Mouse (Mus musculus) CD4-positive helper T cell, adult 2 months (primary cell): ENCODE results near the gene Baz2a.

Experiments
- DNase-seq: peaks from one replicate; pipeline ENCODE4 v3.0.0-alpha.2; 2012; ENCODE audit warnings: low read depth, missing footprints, low spot score

Gene Baz2a

DNA sequence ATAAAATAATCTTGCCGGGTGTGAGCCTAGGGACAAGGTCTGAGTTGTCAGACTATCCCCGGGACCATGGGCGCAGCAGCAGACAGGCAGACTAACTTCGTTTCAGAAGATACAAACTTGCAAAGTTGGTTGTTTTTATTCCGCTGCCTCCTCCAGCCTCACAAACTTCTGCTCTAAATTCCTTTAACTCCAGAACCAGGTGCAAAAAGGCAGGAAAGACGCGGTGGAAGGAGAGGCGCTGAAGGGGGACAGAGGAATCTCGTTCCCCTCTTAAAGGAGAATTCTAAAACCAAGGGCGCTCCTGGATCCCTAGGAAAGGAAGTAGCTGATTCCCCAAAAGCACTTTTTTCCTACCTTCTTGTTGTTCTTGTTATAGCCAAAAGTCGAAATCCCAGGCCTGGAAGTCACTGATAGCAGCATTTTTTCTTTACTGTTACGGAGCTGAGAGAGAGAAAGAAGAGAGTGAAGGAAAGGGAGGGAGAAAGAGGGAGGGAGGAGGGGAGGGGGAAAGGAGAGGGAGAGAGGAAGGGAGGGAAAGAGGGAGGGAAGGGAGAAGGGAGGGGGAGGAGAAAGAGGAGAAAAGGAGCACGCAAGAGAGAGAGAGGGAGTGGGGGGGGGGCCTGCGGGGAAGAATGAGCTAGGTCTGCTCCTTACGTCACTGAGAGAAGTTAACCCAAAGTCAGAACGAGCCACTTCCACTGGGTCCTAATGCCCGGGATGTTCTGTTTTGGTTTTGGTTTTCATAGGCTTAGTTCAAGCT is 84.8 kb downstream of the Baz2a start:
- peak; percentile 87 for DNase-seq

DNA sequence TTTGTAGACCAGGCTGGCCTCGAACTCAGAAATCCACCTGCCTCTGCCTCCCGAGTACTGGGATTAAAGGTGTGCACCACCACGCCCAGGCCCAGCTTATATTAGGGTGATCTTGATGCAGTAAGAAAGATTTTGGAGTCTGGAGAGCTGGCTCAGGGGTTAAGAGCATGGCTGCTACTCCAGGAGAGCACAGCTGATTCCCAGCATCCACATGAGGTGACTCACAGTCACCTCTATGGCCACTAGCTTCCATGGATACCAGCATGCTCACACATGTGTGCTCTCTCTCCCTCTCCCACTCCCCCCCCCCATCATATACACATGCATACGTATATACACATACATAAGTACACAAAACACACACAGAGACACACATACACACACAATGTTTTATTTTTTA is 85.9 kb downstream of the Baz2a start:
- no peak for DNase-seq
